Mouse (Mus musculus) thymus, adult 2 months (tissue): ENCODE results near the gene Dtd1. TPM values are rescaled to one million over a fixed set of nuclear protein-coding genes. Genes with fewer than 3 reads are reported as not detected.
A peak's percentile ranks its signal among the peaks of the same experiment; 100 is the strongest.
"Not testable (repeated sequence)": the region's sequence is repeated elsewhere in the genome, so short reads cannot be mapped to it uniquely, and the experiment has no call there.

Experiments used
- DNase-seq: peaks from one replicate; pipeline ENCODE4 v3.0.0; 2021
- H3K27ac ChIP-seq: fragments of 200-500 bp; 2 replicates; pipeline ENCODE4 v1.5.1; 2012; ENCODE audit warnings: low read length, control low read depth; ENCODE audit not compliant: control insufficient read depth, insufficient read depth
- H3K27me3 ChIP-seq: fragments of 200-500 bp; 2 replicates; pipeline ENCODE4 v1.6.1; 2012; ENCODE audit warnings: mild to moderate bottlenecking, low read length, moderate library complexity, mixed read lengths; ENCODE audit not compliant: control insufficient read depth, insufficient read depth
- H3K36me3 ChIP-seq: fragments of 200-500 bp; 2 replicates; pipeline ENCODE4 v1.6.1; 2012; ENCODE audit warnings: mild to moderate bottlenecking, low read length, moderate library complexity; ENCODE audit not compliant: control insufficient read depth, insufficient read depth
- H3K4me1 ChIP-seq: fragments of 200-500 bp; replicated peaks from 2 replicates; pipeline ENCODE4 v1.6.1; 2012; ENCODE audit warnings: low read length; ENCODE audit not compliant: control insufficient read depth, insufficient read depth
- H3K4me3 ChIP-seq: fragments of 200-500 bp; 2 replicates; pipeline ENCODE4 v1.5.1; 2012; ENCODE audit warnings: mild to moderate bottlenecking, low read length, control low read depth, moderate library complexity; ENCODE audit not compliant: control insufficient read depth, insufficient read depth
- CTCF ChIP-seq: fragments of 200-500 bp; IDR thresholded peaks from 2 replicates; pipeline ENCODE4 v1.5.1; 2012; ENCODE audit warnings: mild to moderate bottlenecking, control low read depth, low read length, moderate library complexity, borderline replicate concordance; ENCODE audit not compliant: control insufficient read depth, poor library complexity, insufficient read depth; ENCODE audit errors: extremely low read depth
- POLR2A ChIP-seq: fragments of 200-500 bp; IDR thresholded peaks from 2 replicates; pipeline ENCODE4 v1.6.1; 2012; ENCODE audit warnings: mild to moderate bottlenecking, low read length, control low read depth, moderate library complexity; ENCODE audit not compliant: control insufficient read depth, poor library complexity, insufficient read depth; ENCODE audit errors: extremely low read depth
- WGBS: fragments of 180-500 bp; shearing (Covaris S2); methylation state at CpG from one replicate; pipeline ENCODE4 v1.1.7; 2018; 5-methylcytosine and 5-hydroxymethylcytosine counted together
- polyA plus RNA-seq: library from polyadenylated mRNA; depleted of rRNA; stranded (reverse); fragments of >200 nt; gene quantifications from 2 replicates; pipeline ENCODE4 v1.2.3, GENCODE M21; 2012; rRNA removed

The Dtd1 gene
- 7.7 and 8.4 TPM in 2 replicates for polyA plus RNA-seq

DNA sequence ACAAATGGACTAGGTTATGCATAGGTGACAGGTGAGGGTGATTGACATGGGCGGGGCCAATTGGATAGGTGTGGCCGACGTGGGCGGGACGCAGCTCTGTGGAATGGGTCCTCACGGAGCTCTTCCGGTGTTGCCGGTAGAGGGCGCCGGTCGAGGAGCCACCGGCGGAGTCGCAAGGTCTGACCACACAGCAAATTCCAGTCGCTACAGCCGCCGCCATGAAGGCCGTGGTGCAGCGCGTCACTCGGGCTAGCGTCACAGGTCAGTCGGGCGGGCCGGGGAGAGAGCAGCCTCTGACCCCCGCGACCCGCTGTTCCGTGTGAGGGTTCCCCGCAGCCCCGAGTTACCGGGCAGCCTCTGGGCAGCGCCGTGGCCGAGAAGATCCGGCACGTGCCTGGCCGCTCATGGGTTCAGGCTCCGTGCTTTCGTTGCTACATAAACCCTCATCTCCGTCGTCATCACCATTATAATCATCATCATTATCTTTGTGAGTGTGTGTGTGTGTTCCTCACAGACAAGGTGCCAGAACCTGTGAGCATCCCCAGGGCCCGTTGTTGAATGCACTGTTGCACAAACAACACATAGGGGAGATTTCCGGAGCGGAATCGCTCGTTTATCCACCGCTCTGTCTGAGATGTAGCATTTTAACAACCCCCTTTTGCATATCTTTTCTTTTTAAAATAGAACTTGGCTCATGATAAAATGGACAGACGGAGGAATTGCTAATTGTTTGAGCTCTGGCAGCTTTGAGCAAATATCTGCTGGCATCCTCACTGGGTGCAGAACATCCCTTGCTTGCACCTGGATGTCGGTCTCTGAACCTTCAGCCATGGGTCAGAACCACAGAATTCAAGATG is at the start of gene Dtd1:
Gene Dtd1, plus strand, starts transcription at position 67 of the 857 bp plus-strand sequence.
- 2% methylated on average over 50 of the region's 50 CpGs for WGBS
- TF ChIP-seq POLR2A = peak; percentile 31; the same call in 1 of the 2 replicates
- peak; percentile 91 for TF ChIP-seq CTCF
- H3K36me3 ChIP-seq = no peaks in the 10 kb centered on the region
- DNase-seq = peak; percentile 87
- peak within 1 kb of the TSS; percentile 81 for H3K4me3 ChIP-seq
- no peaks in the 10 kb centered on the region for H3K27me3 ChIP-seq
- H3K27ac ChIP-seq = no peak within 1 kb of the TSS
- H3K4me1 ChIP-seq = no peaks in the 10 kb centered on the region; the same call in 1 of the 2 replicates

DNA sequence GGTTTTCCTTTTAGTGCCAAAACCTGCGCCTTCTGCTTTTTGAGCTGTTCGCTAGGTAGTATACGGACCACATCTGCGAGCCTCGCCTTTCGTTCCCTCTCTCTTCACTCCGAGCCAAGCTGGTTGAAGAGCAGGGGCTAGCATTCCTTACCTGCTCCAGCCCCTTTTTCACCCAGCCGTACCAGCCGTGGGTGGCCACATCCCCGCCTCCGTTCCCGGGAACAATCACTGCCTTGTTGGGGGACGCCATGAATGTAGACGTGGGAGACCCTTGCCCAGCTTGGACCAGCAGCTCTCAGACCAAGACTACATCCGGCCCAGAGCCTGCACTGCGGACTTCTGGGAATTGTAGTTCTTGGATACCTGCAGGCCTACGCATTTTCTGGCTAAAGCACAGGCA is 49.2 kb upstream of the Dtd1 start, which contains the start of gene Rbbp9:
Gene Rbbp9, minus strand, starts transcription at position 341 of the 400 bp plus-strand sequence.
- H3K27ac ChIP-seq = no peak within 1 kb of the TSS
- no peaks in the 10 kb centered on the region for H3K36me3 ChIP-seq
- H3K4me3 ChIP-seq = peak within 1 kb of the TSS; percentile 53
- WGBS = 2% methylated on average over 17 of the region's 17 CpGs
- DNase-seq = peak; percentile 59
- H3K27me3 ChIP-seq = no peaks in the 10 kb centered on the region
- no peak for TF ChIP-seq POLR2A
- no peak for TF ChIP-seq CTCF
- H3K4me1 ChIP-seq = no peaks in the 10 kb centered on the region

DNA sequence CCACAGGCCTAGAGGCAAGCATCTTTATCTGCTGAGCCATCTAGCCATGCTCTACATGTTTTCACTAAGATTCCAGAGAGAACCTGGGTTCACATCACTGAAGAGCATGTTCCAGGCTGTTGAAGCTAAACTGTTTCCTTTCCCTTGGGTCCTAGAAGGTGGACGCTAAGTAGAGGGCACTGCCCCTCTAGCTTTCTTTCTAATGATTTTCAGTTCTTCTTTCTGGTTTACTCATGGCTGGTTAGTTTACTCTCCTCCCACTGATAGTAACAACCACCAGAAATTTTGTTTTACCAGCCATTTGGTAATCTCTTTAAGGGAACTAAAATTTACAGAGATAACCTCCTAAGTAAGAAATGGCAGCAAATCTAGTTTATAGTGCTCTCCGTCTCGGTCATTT is 45.8 kb upstream of the Dtd1 start:
- Histone ChIP-seq H3K27me3 (no peaks in the 10 kb centered on the region), H3K27ac (no peak overlapping the region), H3K4me3 (no peak overlapping the region), H3K36me3 (no peaks in the 10 kb centered on the region), H3K4me1 (no peaks in the 10 kb centered on the region)
- no peak for DNase-seq
- TF ChIP-seq CTCF = no peak
- TF ChIP-seq POLR2A = no peak
- 98% methylated on average over 3 of the region's 3 CpGs for WGBS

DNA sequence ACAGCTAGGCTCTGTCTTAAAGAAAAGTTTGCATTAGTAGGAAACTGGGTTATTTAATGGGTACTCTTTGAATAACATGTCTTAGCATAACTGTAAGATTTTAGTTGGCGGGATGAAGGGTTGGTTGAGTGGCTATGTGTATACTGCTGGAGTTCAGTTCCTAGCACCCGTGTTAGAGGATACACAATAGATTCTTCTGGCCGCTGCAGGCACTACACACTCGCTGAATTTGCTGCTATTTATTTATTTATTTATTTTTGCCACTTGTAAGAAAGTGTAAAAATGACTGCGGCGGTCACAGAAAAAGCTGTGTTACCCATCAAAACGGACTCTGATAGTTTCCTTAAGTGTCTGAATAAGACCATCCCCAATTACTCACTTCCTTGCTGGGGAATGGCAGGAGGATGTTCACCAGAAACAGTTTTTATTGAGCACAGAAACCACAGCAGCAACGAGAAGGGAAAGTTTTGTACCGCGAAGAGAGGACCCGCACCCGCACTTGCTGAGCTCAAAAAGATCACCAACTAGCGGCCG is 44.3 kb upstream of the Dtd1 start:
- peak overlapping the region; percentile 70 for H3K27ac ChIP-seq
- no peak for DNase-seq

DNA sequence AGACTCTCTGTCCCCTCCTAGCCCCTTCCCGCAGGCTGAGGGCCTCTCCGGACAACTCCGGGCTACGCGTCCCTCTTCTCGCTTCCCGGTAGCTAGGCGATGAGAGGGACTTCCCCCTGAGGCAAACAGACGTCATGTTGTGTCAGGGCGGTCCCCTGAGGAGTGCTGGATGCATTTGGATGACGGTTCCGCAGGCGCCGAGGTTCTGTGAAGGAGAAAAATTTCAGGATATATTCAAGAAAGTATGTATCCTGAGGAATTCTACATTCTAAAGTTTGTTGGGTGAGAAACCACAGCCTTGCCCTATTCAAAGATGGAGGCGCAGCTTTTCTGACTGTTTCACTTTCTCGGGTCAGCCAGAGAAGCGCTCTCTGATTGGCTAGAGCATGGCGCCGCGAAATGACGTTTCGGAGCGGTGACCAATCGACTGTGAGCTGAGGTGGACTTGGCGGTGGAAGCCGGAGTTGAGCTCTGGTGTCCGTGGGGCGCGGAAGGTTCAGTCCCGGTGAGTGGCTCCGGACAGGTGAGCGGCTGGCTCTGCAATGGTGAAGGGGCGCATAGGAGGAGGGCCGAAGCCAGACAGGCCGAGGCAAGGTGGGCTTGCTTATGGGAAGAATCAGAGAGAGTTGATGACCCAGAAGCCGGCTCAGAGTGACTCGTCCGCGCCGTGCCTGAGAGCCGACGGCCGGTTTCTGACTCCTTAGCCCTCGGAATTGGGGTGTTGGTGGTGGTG is 43.7 kb upstream of the Dtd1 start, which contains the start of gene Sec23b:
Gene Sec23b, plus strand, starts transcription at position 410 of the 733 bp plus-strand sequence.
- no peaks in the 10 kb centered on the region for H3K36me3 ChIP-seq
- under 1% methylated on average over 44 of the region's 44 CpGs for WGBS
- TF ChIP-seq CTCF (0 out of 2 replicates have a peak, but pooled peaks have one; percentile 37), POLR2A (0 out of 2 replicates have a peak, but pooled peaks have one; percentile 10)
- peak; percentile 96 for DNase-seq
- H3K4me3 ChIP-seq = peak within 1 kb of the TSS; percentile 95
- peak within 1 kb of the TSS; percentile 70 for H3K27ac ChIP-seq
- no peaks in the 10 kb centered on the region for H3K27me3 ChIP-seq
- no peaks in the 10 kb centered on the region for H3K4me1 ChIP-seq

More for the DNA sequence above, 44.3 kb upstream of the Dtd1 start:
- peak overlapping the region; percentile 95 for H3K4me3 ChIP-seq
- 2% methylated on average over 14 of the region's 14 CpGs for WGBS
- no peaks in the 10 kb centered on the region for H3K36me3 ChIP-seq
- no peak for TF ChIP-seq POLR2A
- no peak for TF ChIP-seq CTCF
- H3K27me3 ChIP-seq = no peaks in the 10 kb centered on the region
- no peaks in the 10 kb centered on the region for H3K4me1 ChIP-seq

DNA sequence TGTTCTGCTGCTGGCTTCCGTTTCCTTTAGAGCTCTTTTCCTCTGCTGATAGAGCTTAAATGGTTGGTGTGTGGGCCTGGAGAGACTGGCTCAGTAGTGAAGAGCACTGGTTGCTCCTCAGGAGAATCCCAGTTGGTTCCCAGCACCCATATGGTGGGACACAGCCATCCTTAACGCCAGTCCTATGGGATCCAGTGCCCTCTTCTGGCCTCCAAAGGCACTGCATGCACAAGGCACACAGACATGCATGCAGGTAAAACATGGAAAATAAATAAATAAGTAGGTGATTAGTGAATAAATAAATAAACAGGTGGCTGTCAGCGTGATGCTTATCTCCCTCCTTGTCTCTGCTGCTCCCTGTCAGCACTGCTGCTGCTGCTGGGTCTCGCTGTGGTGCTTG is 11.0 kb upstream of the Dtd1 start:
- Histone ChIP-seq H3K36me3 (peaks cover 38% of the 10 kb centered on the region), H3K4me1 (no peaks in the 10 kb centered on the region), H3K4me3 (no peak overlapping the region), H3K27me3 (no peaks in the 10 kb centered on the region), H3K27ac (no peak overlapping the region)
- TF ChIP-seq CTCF = peak; percentile 37; the same call in 1 of the 2 replicates
- TF ChIP-seq POLR2A = no peak
- WGBS = 93% methylated on average over 4 of the region's 4 CpGs
- DNase-seq = no peak

DNA sequence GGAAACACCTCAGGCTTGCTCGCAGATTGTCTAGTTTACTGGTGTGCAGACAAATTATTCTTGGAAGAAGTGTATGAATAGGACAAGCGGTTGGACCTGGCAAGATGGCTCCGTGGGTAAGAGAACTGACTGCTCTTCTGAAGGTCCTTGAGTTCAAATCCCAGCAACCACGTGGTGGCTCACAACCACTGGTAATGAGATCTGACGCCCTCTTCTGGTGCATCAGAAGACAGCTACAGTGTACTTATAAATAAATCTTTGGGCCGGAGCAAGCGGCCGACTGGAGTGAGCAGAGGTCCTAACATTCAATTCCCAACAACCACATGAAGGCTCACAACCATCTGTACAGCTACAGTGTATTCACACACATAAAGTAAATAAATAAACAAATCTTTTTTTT is 6.7 kb upstream of the Dtd1 start:
- H3K4me1 ChIP-seq, H3K27me3 ChIP-seq, DNase-seq, H3K36me3 ChIP-seq, H3K4me3 ChIP-seq, H3K27ac ChIP-seq: not testable (repeated sequence)
- 76% methylated on average over 8 of the region's 8 CpGs for WGBS
